Mouse (Mus musculus) layer of hippocampus, adult 2 months (tissue): ENCODE data around the gene Olfr281. TPM values are rescaled to one million over a fixed set of nuclear protein-coding genes. Genes with fewer than 3 reads are reported as not detected.

Experiments
- DNase-seq, 2 experiments: peaks; one replicate each; pipeline ENCODE4 v3.0.0; 2022; ENCODE audit warnings: low spot score in 2 of 2
- H3K27ac ChIP-seq: fragments of 200-600 bp; 2 replicates; pipeline ENCODE4 v1.8.1; 2022
- H3K4me3 ChIP-seq: fragments of 200-600 bp; 2 replicates; pipeline ENCODE4 v1.8.1; 2022; ENCODE audit warnings: mild to moderate bottlenecking
- CTCF ChIP-seq: fragments of 200-600 bp; conservative IDR thresholded peaks from 2 replicates; pipeline ENCODE4 v1.8.1; 2022; ENCODE audit warnings: antibody characterized with exemption, mild to moderate bottlenecking, moderate library complexity
- total RNA-seq, 2 experiments: library from RNA; stranded (reverse); gene quantifications; 2 replicates each; pipeline ENCODE4 v1.2.3; 2021

The Olfr281 gene
- total RNA-seq, 2 experiments from 2014 or later, result not detected

DNA sequence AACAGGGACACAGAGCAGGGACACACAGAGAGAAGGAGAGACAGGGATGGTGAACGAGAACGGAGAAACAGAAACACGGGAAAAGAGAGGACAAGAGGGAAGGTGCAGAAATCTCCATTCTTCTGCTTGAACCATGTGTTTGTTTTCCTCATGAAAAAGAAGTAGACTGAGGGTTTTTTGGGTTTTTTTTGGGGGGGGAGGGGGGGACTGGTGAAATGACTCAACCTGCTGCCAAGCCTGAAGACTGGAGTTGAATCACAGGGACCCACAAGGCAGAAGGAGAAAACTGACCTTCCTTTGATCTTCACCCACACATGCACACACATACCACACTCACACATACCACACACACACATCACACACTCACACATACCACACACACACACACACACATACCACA, 50.9 kb downstream of the Olfr281 start:
- H3K4me3 ChIP-seq, result no peak overlapping the region
- TF ChIP-seq CTCF, result no peak

DNA sequence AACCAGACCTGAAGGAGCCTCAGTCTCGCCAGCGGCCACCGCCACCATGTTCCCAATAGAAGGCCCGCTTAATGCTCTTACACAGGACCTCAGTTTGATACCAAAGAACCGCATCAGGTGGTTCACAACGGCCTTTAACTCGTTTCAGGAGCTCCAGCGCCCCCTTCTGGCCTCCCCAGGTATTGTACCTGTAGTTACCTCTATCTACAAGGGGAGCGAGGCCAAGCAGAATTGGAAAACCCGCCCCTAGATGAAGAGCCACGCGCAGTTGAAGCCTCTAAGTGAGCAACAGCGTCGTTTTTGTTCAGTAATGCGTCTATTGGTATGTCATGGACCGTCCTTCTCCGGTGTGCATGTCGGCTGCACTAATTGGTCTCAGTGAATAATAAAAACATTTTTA, 52.1 kb downstream of the Olfr281 start:
- TF ChIP-seq CTCF, result peak; percentile 85
- Histone ChIP-seq H3K27ac (no peak overlapping the region), H3K4me3 (no peak overlapping the region)
- DNase-seq, result peak in 1 of 2 experiments; percentile 71

More for the DNA sequence above, 50.9 kb downstream of the Olfr281 start:
- H3K27ac ChIP-seq, result no peak overlapping the region
- DNase-seq, result no peak

DNA sequence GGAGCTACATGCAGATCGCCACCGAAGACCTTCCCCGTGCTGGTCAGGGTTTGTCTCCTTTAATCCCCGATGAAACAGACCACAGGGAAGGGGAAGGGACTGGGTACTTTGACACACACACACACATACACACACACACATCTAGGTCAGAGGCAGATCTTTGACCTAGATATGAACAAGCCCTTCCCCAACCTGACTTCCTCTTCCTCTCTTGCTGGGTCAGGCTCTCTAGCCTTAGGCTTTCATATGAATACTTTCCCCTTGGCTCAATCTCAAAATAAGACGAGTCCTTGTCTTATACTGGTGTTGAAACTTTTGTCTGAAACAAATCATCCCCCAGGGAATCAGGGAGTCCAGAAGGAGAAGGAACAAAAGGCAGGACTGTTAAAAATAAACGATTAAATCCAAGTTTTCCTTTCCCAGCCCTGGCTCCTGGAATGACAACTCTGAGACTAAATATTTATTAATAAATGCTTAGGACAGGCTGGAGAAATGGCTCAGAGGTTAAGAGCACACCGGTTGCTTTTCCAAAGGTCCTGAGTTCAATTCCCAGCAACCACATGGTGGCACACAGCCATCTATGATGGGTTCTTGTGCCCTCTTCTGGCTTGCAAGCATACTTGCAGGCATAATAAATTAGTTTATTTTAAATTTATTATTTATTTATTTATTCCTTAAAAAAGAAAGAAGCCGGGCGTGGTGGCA, 54.0 kb downstream of the Olfr281 start:
- Histone ChIP-seq H3K27ac (no peak overlapping the region), H3K4me3 (no peak overlapping the region)
- DNase-seq, result no peak
- peak; percentile 51 for TF ChIP-seq CTCF

DNA sequence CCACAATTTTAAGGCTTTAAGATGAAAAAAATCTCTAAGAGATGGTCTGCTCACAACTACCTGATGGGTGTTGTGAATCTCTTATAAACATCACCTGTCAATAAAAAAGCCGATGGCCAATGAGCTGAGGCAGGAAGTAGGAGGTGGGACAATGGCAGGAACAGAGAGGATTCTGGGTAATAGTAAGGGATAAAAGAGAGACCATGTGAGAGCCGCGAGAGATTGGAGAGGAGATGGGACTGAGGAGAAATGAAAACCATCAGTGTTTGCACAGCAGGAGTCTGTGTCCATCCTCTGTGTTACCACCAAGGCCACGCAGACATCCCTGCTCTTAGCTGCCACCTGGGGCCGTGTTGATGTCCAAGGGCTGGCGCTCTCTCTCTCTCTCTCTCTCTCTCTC, 54.9 kb downstream of the Olfr281 start:
- H3K27ac ChIP-seq, result no peak overlapping the region
- TF ChIP-seq CTCF, result no peak
- H3K4me3 ChIP-seq, result no peak overlapping the region
- no peak for DNase-seq

DNA sequence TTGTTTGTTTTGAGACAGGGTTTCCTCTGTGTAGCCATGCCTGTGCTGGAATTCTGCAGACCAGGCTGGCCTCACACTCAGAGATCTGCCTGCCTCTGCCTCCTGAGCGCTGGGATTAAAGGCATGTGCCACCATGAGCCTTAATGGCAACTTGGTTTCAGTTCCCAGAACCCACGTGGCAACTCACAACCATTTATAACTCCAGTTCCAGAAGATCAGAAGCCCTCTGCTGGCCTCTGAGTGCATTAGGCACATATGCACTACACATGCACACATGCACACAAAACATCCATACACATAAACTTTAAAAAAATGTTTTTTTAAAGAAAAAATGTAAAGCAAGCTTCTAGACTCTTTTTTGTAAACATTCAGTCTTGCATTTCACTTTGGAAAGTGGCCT, 57.0 kb downstream of the Olfr281 start:
- no peak overlapping the region for H3K27ac ChIP-seq
- no peak overlapping the region for H3K4me3 ChIP-seq
- DNase-seq, result no peak
- no peak; the same call in 1 of the 2 replicates for TF ChIP-seq CTCF

Other genes starting within 250 kb of the Olfr281 start
- not detected for gene Gm44579, start 231.6 kb upstream of the Olfr281 start, total RNA-seq
- 1 to 10 TPM; 4.1 to 4.4 TPM for gene Olfr287, start 231.5 kb upstream of the Olfr281 start, total RNA-seq
- not detected for gene Olfr286, start 218.1 kb upstream of the Olfr281 start, total RNA-seq
- gene H1fnt, start 195.3 kb upstream of the Olfr281 start, total RNA-seq, result not detected
- gene Zfp641, start 156.4 kb upstream of the Olfr281 start, total RNA-seq, result 1 to 10 TPM; 6.4 to 6.8 TPM
- not detected for gene Olfr285, start 135.2 kb upstream of the Olfr281 start, total RNA-seq
- gene Olfr284, start 111.6 kb upstream of the Olfr281 start, total RNA-seq, result not detected
- gene Olfr283, start 71.6 kb upstream of the Olfr281 start, total RNA-seq, result not detected
- not detected for gene Olfr282, start 21.4 kb upstream of the Olfr281 start, total RNA-seq
- not detected for gene OR5BS1P, start 17.3 kb downstream of the Olfr281 start, total RNA-seq
- gene Lalba, start 30.1 kb downstream of the Olfr281 start, total RNA-seq, result not detected
- gene Olfr279, start 39.8 kb downstream of the Olfr281 start, total RNA-seq, result not detected
- 10 to 100 TPM; 62.2 to 62.5 TPM for gene Kansl2, start 81.7 kb downstream of the Olfr281 start, total RNA-seq
- gene Ccnt1, start 118.3 kb downstream of the Olfr281 start, total RNA-seq, result 10 to 100 TPM; 43.8 to 48.3 TPM
- gene 4930415O20Rik, start 118.4 kb downstream of the Olfr281 start, total RNA-seq, result not detected
- 10 to 100 TPM; 49.6 to 52.4 TPM for gene Adcy6, start 157.5 kb downstream of the Olfr281 start, total RNA-seq
- 100 to 1,000 TPM; 207 to 212 TPM for gene Cacnb3, start 178.3 kb downstream of the Olfr281 start, total RNA-seq
- gene Ddx23, start 210.3 kb downstream of the Olfr281 start, total RNA-seq, result 10 to 100 TPM; 79.7 to 87.4 TPM
- gene Rnd1, start 224.9 kb downstream of the Olfr281 start, total RNA-seq, result 1 to 10 TPM; 6.4 to 6.9 TPM